Mouse (Mus musculus): ENCODE results near the gene Svop.
A peak's percentile ranks its signal among the peaks of the same experiment; 100 is the strongest.

Svop gene

GRCm38 (mm10) chr5:114045134-114045533 is 46.2 kb downstream of the Svop start:
- DNase-seq (ENCODE audit: low spot score) = no peak

DNA sequence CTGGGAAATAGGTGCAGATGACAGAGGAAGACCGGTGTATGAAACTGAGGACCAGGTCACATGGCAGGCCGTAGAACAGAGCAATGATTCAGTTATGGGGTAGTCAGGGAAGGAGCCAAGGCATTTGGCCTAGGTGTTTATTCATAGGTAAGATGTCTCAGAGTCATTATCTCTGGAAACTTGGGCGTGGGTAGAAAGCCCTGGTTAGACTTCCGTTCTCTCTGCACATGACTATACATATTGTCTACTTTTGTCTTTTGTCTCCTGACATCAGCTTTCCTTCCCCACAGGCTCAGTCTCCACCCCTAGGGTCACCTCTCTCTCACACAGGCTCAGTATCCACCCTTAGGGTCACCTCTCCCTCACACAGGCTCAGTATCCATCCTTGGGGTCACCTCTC is 47.6 kb downstream of the Svop start:
- no peak for DNase-seq (ENCODE audit: low spot score)

DNA sequence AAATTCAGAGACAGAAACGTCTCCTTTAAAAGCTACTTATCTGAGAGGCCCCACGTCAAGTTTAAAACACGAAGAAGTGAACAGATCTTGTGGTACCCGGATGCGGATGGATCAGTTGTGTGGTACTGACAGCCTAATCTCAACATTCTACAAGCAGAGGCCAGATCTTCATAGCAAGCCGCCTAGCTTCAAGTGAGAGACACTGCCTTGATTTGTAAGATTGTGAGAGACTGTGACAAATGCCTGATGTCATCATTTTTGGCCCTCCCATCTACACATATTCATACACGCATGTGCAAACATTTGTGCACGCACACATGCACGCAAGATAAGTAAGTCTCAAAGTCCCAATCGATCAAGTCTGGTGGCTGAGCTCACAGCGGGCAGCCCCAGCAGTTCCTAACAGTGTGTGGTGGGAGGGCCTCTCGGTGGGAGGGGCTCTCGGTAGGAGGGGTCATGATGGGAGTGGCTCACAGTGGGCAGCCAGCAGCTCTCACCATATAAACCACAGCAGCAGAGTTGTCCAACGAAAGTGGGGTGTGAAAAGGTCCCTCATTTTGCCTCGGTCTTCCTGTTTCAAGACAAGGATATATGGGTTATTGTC is 49.9 kb downstream of the Svop start:
- no peak for DNase-seq (ENCODE audit: low spot score)

GRCm38 (mm10) chr5:114040911-114041310 is 50.5 kb downstream of the Svop start:
- no peak for DNase-seq (ENCODE audit: low spot score)

GRCm38 (mm10) chr5:114040508-114040907 is 50.9 kb downstream of the Svop start:
- no peak for DNase-seq (ENCODE audit: low spot score)

- DNase-seq (ENCODE audit: low spot score) = no peak
Observed at GRCm38 (mm10) chr5:114035111-114035510, 56.3 kb downstream of the Svop start.

DNA sequence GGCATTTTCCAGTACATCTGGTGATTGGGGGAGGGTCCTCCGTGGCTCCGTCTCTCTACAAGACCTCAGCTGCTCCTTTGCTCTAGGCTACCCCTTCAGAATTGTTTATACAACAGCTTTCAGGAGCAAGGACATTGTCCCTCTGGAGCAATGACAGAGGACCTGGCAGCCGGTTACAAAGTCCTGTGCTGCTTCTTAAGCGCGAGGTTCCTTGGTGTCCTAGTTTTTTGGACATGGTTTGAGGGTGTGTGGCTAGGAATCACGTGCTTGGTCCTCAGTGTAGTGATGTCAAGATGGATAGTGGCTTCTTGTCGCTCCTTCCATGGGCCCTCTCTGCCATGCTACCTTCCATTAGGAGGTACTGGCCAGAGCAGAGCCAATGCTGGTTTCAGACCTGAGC is 57.0 kb downstream of the Svop start:
- no peak for DNase-seq (ENCODE audit: low spot score)

GRCm38 (mm10) chr5:114032161-114032763 is 59.1 kb downstream of the Svop start:
- no peak for DNase-seq (ENCODE audit: low spot score)

- no peak for DNase-seq (ENCODE audit: low spot score)
Observed at GRCm38 (mm10) chr5:114030652-114031051, 60.7 kb downstream of the Svop start.

DNA sequence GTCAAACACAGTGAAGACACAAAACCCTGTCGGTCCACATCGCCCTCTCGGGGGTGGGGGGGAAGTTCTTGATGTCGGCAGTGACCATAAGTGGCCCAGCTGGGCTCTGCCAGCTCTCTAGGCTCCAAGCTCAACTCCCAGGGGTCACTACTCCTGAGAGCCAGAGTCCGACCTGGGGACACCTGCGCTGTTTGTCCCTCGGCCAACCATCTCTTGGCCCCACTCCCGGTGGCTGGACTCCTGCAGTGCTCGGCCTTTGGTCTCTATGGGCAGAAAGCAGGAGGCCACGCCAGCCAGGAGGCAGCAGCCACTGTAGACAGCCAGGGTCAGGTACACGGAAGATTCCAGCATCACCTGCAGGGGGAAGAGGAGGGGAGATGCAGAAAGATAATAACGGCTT is 63.3 kb downstream of the Svop start:
- no peak for DNase-seq (ENCODE audit: low spot score)

DNA sequence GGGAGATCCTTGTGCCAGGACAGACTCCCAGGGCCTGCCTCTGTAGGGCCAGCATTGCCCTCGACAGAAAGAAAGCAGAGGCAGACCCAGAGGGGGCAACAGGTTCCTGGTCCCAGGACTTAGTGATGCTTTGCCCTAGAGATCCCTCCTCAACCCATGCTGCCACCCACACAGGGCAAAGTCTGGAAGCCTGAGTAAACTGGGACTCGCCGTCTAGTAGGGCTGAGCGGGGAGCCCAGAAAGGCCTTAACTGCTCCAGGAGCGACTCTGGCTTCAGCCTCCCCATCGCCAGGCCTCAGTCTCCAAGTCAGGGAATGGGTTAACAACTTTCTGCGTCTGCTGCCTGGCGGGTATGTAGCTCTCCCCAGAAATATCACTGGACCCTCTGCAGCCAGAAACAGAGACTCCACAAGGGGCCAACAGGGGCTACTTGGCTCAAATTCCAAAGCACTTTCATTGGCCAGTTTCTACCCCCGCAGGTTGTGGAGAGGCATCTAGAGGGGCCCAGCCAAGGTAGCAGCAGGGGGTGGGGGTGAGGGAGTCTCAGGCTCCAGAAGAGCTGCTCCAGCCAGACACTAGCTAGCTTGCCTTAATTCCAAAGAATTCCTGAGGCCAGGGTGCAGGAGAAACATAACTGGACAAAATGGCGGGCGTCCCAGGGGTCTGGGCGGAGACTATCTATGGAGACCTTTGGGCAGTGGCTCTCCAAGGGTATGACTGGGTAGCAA is 64.0 kb downstream of the Svop start:
- no peak for DNase-seq (ENCODE audit: low spot score)

DNA sequence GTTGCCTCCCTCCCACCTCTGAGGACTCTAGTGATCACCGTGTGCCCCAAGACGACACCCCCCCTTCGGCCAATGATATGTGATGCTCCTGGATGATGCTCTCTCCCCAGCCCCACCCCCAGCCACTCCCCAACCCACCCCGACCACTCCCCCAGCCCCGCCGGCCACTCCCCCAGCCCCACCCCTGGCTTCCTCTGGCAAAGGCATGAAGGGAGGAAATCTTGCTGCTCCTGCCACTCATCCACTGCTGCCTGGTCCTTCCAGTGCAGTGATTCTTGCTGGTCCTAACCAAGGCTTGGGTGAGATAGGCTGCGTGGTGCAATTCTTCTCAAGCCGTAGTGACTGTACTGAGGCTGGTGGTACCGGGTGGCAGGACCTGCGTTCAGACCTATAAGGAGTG is 66.5 kb downstream of the Svop start:
- no peak for DNase-seq (ENCODE audit: low spot score)

- no peak for DNase-seq (ENCODE audit: low spot score)
Observed at GRCm38 (mm10) chr5:114024390-114024789, 67.0 kb downstream of the Svop start.

DNA sequence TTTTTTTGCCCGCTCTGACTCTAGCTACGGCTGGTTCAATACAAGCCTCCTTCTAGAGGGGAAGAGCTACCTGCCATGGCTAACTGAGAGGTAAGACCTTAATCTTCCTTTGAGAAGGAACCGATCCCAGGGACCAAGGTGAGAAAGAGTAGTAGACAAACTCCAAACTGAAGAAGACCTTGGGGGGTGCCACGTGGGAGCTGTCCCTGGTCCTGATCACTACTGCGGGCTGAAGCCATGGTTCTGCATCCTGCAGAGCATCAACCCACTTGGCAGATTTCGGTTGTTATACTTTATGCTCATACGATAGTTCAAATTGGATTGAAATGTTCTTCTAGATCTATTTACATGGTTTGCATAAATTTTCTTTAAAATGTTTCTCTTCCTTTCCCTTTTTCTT is 76.2 kb downstream of the Svop start:
- DNase-seq (ENCODE audit: low spot score) = no peak

GRCm38 (mm10) chr5:114009049-114009448 is 82.3 kb downstream of the Svop start:
- DNase-seq (ENCODE audit: low spot score) = no peak

DNA sequence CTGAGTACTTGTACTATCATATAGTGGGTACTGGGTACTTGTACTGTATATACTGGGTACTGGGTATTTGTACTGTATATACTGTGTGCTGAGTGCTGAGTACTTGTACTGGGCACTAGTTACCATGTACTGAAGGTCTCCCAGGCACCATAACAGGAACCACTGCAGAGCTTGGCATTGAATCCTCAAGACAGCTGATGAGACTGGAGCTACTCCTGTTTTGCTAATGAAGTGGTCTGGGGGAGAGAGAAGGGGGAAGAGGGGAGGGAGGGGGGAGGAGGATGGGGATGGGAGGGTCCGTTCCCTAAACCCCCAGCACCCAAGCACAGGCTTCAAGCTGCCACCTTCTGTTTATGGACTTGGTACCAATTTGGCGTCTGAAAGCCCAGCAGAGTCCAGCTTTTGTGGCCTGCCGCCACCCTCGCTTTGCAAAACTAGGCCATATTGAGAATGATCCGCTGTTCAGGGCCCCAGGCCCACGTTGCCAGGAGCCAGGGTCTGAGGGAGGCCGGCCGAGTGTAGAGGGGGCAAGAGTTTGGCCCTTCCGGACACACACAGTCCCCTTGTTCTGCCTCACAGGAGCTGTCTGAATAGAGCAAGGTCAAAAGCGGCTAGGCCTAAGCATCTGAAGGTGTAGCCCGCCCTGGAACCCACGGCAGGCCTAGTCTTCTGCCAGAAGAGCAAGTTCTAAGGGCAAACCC is 83.5 kb downstream of the Svop start:
- DNase-seq (ENCODE audit: low spot score) = no peak

GRCm38 (mm10) chr5:114006974-114007373 is 84.4 kb downstream of the Svop start:
- no peak for DNase-seq (ENCODE audit: low spot score)

DNA sequence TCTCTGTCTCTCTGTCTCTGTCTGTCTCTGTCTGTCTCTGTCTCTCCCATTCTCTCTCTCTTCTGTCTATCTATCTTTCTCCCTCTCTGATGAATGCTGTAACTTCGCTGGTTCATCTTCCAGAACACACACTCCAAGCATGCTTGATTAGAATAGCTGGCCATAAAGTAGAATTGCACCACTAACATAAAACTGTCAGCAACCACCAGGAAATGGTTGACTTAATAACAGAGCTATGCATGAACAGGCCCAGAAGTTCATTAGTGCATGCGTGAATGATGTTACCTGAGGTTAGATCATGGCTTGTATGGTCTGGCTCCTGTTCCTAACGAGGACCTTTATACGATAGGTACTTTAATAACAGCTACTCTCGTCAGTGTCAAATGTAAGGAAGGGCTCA is 86.3 kb downstream of the Svop start:
- no peak for DNase-seq (ENCODE audit: low spot score)

DNA sequence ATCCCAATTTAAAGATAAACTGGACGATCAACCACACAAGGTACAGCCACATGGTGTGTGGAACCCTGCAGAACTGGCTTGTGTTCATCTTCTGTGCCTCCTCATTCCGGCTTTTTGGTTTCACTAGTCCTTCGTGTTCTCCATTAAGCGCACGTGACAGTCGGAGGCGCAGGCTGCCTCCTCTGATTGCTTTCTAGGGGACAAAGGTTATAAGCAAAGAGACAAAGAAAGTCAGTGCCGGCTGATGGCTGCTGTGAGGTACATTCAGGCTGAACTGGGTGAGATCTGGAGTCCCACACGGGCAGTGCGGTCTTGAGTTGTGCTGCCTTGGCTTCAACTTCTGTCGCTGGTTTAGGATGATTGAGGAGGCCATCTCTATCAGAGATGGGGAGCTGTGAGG is 86.8 kb downstream of the Svop start:
- DNase-seq (ENCODE audit: low spot score) = no peak

DNA sequence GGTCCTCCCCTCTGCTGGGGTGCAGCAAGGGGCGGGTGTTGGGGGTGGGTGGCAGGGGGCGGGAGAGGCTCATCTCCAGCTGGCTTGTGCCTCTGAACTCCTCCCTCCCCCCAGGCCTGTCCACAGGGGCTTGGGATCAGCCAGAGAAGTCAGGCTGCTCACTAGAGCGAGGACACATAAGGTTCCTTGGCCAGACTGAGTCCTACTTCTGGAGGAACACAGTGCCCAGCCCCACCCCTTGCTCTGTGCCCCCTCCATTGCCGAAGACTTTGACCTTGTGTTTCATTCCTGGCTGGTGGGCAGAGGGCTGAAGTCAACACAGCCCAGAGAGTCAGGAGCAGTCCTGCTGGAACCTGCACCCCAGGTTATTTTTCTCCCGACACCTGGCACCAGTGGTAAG is 87.8 kb downstream of the Svop start, which contains the start of gene Dao:
Dao (plus strand) TSS at position 162 of the 400 bp plus-strand sequence.
- DNase-seq (ENCODE audit: low spot score) = peak; percentile 23

DNA sequence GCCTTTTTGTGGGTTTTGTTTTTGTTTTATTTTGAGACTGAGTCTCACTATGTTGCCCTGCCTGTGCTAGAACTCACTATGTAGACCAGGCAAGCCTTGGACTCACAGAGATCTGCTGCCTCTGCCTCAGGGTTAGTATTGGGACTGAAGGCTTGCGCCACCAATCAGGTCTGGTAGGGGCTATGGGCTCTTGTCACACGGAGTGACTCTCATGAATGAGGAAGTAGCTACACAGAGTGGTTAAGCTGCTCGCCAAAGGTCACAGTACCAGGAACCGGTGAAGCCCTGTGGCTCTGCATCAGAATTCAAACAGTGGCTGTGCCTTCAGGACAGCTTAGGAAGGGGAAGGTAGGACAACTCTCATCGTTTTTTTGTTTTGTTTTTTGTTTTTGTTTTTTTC is 92.0 kb downstream of the Svop start:
- no peak for DNase-seq (ENCODE audit: low spot score)

DNA sequence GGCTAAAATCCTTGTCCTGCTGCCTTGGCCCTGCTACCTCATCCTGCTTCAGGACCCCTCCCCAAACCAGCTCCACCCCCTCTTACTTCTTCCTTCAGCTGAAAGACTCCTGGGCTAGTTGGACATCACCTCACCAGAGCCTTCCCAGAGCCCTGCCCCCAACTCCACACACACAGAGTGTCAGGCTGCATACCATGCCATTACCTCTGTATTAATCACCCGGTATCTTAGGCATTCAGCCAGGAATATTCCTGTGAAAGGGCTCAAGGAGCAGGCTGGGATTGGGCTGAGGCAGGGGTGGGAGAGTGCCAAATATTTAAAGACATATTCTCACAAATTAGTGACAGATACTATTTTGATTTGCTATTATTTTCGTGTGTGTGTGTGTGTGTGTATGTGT is 94.9 kb downstream of the Svop start:
- DNase-seq (ENCODE audit: low spot score) = no peak
